29 mouse cellular contexts compared by ENCODE assay signal in the genomic region with DNA sequence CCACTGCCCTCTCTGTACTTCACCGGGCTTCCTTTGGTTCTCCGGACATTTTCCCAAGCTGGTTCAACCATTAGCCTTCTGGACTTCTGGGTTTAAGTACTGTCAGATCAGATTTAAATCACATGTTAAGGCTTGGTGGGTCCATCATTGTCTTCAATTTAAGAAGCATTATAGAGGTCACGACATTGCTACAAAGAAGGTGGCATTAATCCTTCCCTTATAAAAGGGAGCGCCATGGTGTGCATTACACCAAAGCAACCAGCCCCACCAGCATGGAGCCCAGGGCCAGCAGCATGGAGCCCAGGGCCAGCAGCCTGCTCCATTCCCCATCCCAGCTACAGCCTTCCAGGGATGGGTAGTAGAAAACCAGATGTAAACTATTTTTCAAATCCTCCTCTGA.
DNase-seq lines count a peak whose midpoint lies in the region; ATAC-seq and TF ChIP-seq lines count a peak whose summit lies in the region.
"Had no signal": no experiment of that assay in that cellular context is flagged by ENCODE, and none has a peak within 500 bp of the region (broad histone marks: within the 10 kb centered on the region; RNA-seq: fewer than 3 reads in every experiment).

No protein-coding gene starts in this region.

- H3K36me3 ChIP-seq in midbrain, embryonic 13.5 days: no peaks in the 10 kb centered on the region
- no peaks in the 10 kb centered on the region for H3K36me3 ChIP-seq in midbrain, embryonic 15.5 days (replicated peaks)
- H3K36me3 ChIP-seq in limb, embryonic 13.5 days: no peaks in the 10 kb centered on the region
- H3K36me3 ChIP-seq: forebrain, embryonic 15.5 days; heart, embryonic 13.5 days; hindbrain, embryonic 10.5 days; hindbrain, embryonic 15.5 days; liver, embryonic 15.5 days; neural tube, embryonic 12.5 days had no signal

- H3K9ac ChIP-seq in midbrain, embryonic 13.5 days (replicated peaks): no peak overlapping the region
- no peak overlapping the region for H3K9ac ChIP-seq in midbrain, embryonic 15.5 days
- no peak overlapping the region for H3K9ac ChIP-seq in limb, embryonic 13.5 days
- H3K9ac ChIP-seq: forebrain, embryonic 15.5 days; heart, embryonic 13.5 days; hindbrain, embryonic 15.5 days; liver, embryonic 15.5 days; lung, embryonic 14.5 days; neural tube, embryonic 12.5 days had no signal

- TF ChIP-seq POLR2A in cerebellum, adult 2 months (IDR thresholded peaks at IDR 0.05; ENCODE audit: borderline replicate concordance, insufficient read depth, low read length): no peak

- peaks cover 10% of the 10 kb centered on the region for H3K4me1 ChIP-seq in midbrain, embryonic 13.5 days (replicated peaks)
- H3K4me1 ChIP-seq in midbrain, embryonic 15.5 days: no peaks in the 10 kb centered on the region
- peaks cover 8% of the 10 kb centered on the region for H3K4me1 ChIP-seq in limb, embryonic 13.5 days
- H3K4me1 ChIP-seq in cerebellum, adult 2 months (ENCODE audit: control insufficient read depth, insufficient read depth, low read length): no peaks in the 10 kb centered on the region
- H3K4me1 ChIP-seq: forebrain, embryonic 15.5 days; heart, embryonic 13.5 days; hindbrain, embryonic 15.5 days; liver, embryonic 15.5 days had no signal

- H3K4me2 ChIP-seq in midbrain, embryonic 13.5 days (replicated peaks): no peak overlapping the region
- H3K4me2 ChIP-seq in midbrain, embryonic 15.5 days: no peak overlapping the region
- H3K4me2 ChIP-seq in limb, embryonic 13.5 days (replicated peaks): no peak overlapping the region
- H3K4me2 ChIP-seq: forebrain, embryonic 15.5 days; heart, embryonic 13.5 days; hindbrain, embryonic 15.5 days; liver, embryonic 15.5 days; lung, embryonic 14.5 days; neural tube, embryonic 12.5 days had no signal

- H3K27ac ChIP-seq in midbrain, embryonic 13.5 days: no peak overlapping the region
- H3K27ac ChIP-seq in midbrain, embryonic 15.5 days: no peak overlapping the region
- H3K27ac ChIP-seq in limb, embryonic 13.5 days: peak overlapping the region; percentile 23; the same call in 1 of the 2 replicates
- no peak overlapping the region for H3K27ac ChIP-seq in cerebellum, adult 2 months (ENCODE audit: insufficient read depth, low read length)
- H3K27ac ChIP-seq: forebrain, embryonic 15.5 days; gastrocnemius, adult 2 months; heart, embryonic 13.5 days; hindbrain, embryonic 10.5 days; hindbrain, embryonic 15.5 days; kidney, postnatal 0 days; liver, embryonic 15.5 days; neural tube, embryonic 12.5 days had no signal

- 19% methylated on average over 4 of the region's 4 CpGs for WGBS in midbrain, embryonic 13.5 days
- WGBS in midbrain, embryonic 15.5 days: 15% methylated on average over 4 of the region's 4 CpGs
- WGBS in limb, embryonic 13.5 days: 63% methylated on average over 4 of the region's 4 CpGs
- 85% methylated on average over 4 of the region's 4 CpGs for WGBS in cerebellum, adult 2 months

- DNase-seq in heart, adult 11 months: peak; percentile 55
- DNase-seq in heart, adult 18-20 months: no peak
- no peak for DNase-seq in left cerebral cortex, postnatal 36 days (ENCODE audit: low spot score in 2 of 2)
- no peak for DNase-seq in cerebellum, adult 2 months
- DNase-seq: adrenal gland, postnatal 10 days; cerebellum, adult 11 months; cerebellum, postnatal 10 days; gastrocnemius, adult 2 months; gastrocnemius, postnatal 36 days; heart, postnatal 14 days; kidney, postnatal 4 days; left cerebral cortex, postnatal 4 days; lung, embryonic 14.5 days; lung, postnatal 14 days; thymus, adult 2 months; thymus, postnatal 36 days had no signal

- H3K27me3 ChIP-seq in midbrain, embryonic 13.5 days: no peaks in the 10 kb centered on the region
- no peaks in the 10 kb centered on the region for H3K27me3 ChIP-seq in midbrain, embryonic 15.5 days (replicated peaks)
- H3K27me3 ChIP-seq in limb, embryonic 13.5 days: no peaks in the 10 kb centered on the region
- H3K27me3 ChIP-seq in cerebellum, adult 2 months (ENCODE audit: control insufficient read depth, insufficient read depth, low read length): no peaks in the 10 kb centered on the region
- H3K27me3 ChIP-seq: forebrain, embryonic 15.5 days; heart, embryonic 13.5 days; hindbrain, embryonic 15.5 days; liver, embryonic 15.5 days; neural tube, embryonic 12.5 days; Patski had no signal

- no peak for TF ChIP-seq CTCF in cerebellum, adult 2 months (IDR thresholded peaks at IDR 0.05; ENCODE audit: borderline replicate concordance, insufficient read depth, low read depth, low read length)

- H3K9me3 ChIP-seq in midbrain, embryonic 13.5 days: no peaks in the 10 kb centered on the region
- H3K9me3 ChIP-seq in midbrain, embryonic 15.5 days: no peaks in the 10 kb centered on the region
- no peaks in the 10 kb centered on the region for H3K9me3 ChIP-seq in limb, embryonic 13.5 days
- H3K9me3 ChIP-seq: forebrain, embryonic 15.5 days; heart, embryonic 13.5 days; hindbrain, embryonic 10.5 days; hindbrain, embryonic 15.5 days; liver, embryonic 15.5 days; neural tube, embryonic 12.5 days had no signal

- ATAC-seq in midbrain, embryonic 13.5 days: peak; percentile 60; the same call in 1 of the 2 replicates
- ATAC-seq in midbrain, embryonic 15.5 days (replicated peaks): no peak
- peak; percentile 44 for ATAC-seq in limb, embryonic 13.5 days (ENCODE audit: low FRiP score, low read depth)
- ATAC-seq: forebrain, embryonic 15.5 days; inflammation-experienced regulatory T-cells, adult 6 months; Patski had no signal

- no peak overlapping the region for H3K4me3 ChIP-seq in midbrain, embryonic 13.5 days (replicated peaks)
- no peak overlapping the region for H3K4me3 ChIP-seq in midbrain, embryonic 15.5 days
- H3K4me3 ChIP-seq in limb, embryonic 13.5 days: no peak overlapping the region
- H3K4me3 ChIP-seq in cerebellum, adult 2 months (replicated peaks; ENCODE audit: insufficient read depth, low read depth, low read length): no peak overlapping the region
- H3K4me3 ChIP-seq: forebrain, embryonic 15.5 days; gastrocnemius, adult 2 months; heart, embryonic 13.5 days; hindbrain, embryonic 10.5 days; hindbrain, embryonic 15.5 days; liver, embryonic 15.5 days; myocyte; neural tube, embryonic 12.5 days had no signal

- intact Hi-C loops in left cerebral cortex, postnatal 36 days (cut with DNase I): no loop called here
